Mouse (Mus musculus) kidney, postnatal 4 days (tissue): ENCODE results near the gene Cttn.

Experiments used
- DNase-seq, 2 experiments: peaks; one replicate each; pipeline ENCODE4 v3.0.0; 2021; ENCODE audit warnings: mixed read lengths in 2 of 2

The Cttn gene

DNA sequence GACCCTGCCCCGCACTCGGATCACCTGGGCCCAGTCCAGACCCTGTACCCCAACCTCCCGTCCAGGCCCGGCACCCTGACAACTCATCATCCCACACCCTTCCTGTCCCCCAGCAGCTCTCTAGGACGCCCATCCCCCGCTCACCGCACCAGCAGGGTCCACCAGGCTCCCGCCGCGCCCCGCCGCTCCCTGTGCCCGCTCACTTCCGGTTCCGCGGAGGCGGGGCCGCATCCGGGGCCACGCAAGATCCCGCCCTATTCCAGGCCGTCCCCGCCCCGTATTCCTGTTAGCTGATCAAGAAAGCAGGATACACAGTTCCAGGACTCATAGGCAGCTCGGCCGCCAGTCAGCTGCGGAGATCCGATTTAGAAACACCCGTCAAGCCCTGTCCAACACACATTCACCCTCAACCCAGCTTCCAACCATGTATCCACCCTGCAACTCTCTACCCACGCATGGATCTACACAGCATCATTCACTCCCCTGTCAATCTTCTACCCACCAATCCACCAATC, at the start of gene Cttn:
TSS of gene Cttn (minus strand) at position 465 of the 515 bp plus-strand sequence.
- DNase-seq = peak; percentile 94 to 96

DNA sequence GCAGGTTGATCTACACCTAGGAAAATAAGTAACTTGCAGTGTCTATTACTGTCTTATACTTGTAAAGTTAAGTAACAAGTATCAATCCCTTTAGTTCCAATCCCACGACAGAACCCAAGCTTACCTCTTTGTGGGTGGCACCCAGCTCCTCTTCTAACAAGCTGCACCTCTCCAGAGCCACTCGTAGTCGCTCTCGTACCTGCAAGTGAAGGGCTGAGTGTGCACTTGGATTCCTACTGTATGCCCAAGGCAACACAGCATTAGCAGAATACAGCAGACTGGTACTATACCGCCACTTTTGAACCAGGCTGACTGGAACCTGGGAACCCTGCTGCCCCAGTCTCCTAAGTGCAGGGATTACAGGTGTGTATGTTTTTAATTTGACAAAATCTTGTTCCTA, 49.0 kb upstream of the Cttn start:
- no peak for DNase-seq

DNA sequence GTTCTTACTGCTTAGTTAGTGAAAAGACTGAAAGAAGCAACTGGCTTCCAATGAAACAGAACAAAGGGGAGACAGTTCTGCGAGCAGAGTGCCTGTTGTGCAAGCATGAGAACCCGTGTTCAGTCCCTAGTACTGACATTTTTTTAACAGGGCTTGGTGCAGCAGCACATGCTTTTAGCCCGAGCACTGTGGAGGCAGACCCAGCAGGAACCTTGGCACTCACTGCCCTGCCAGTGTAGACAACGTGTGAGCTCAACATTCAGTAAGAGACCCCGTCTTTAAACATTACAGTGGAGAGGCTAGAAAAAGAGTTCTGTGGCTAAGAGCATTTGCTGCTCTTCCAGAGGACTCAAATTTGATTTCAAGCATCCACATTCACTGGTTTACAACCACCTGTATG, 45.9 kb upstream of the Cttn start:
- no peak for DNase-seq

DNA sequence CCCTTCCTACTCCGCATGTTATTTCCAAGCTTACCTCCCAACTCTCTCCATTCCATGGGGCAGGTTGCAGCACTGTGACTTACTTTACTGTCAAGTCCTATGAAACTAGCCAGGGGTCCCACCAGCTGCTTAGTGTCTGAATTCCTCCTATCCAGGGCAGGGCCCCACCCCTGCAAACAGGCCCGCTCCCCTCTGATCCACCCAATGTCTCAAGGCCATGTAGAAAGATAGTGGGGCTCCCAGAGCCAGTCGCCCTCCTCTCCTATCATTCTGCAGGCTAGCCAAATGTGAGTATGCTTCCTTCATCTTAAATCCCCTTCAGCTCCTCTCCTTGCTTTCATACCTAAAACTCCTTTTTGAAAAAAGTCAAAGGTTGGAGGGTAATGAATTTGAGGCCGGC, 38.3 kb upstream of the Cttn start:
- DNase-seq = no peak

DNA sequence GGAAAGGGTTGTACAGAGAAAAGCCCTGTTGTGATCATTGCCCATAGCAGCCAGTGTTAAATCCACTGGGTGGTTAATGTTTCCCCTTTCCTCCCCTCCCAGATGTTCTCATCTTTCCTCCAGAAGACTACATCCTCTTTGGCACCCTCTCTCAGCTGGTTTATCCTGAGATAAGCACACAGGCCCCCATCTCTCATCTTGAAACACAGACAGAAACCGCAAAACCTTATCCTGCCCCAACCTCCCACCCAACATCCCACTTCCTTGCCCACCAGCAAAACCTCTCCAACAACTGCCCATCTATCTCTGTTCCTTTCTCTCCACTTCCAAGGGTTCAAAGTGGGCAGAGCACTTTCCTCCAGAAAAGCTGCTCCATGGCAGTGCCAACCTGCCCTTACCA, 36.0 kb upstream of the Cttn start:
- no peak for DNase-seq

DNA sequence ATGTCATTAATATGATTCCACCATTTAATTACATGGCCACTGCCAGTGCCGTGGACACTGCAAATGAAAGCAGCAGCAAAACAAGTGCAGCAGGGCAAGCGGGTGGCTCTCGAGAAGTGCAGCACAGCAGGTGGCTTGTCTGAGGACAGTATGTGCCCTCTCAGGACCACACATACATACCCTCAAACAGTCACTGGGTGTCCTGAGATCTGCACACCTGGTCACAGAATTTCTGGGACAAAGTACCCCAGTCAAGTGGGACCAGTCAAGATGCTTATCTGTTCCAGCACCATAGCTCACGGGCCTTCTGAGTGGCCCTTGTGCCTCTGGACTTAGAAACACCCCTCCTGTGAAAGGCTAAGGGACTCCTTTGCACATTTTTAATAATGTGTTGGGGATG, 33.1 kb upstream of the Cttn start:
- no peak for DNase-seq

DNA sequence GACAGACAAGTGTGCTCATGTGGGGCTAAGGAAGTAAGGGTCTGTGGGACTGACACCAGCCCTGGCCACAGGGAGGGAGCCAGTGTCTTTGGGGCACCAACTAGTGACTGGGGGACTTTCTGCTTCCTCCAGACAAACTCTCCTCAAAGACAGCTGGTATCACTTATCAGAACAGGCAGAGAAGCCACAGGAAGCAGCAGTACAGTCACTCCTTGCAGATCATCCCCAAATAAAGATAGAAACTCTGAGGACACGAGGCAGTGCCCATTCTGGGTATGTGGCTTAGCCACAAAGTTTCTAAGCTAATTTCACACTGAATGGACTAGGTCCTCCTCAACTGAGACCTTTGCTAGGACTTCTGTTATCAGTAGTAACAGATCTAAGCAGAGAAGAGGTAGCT, 22.1 kb upstream of the Cttn start:
- DNase-seq = no peak

DNA sequence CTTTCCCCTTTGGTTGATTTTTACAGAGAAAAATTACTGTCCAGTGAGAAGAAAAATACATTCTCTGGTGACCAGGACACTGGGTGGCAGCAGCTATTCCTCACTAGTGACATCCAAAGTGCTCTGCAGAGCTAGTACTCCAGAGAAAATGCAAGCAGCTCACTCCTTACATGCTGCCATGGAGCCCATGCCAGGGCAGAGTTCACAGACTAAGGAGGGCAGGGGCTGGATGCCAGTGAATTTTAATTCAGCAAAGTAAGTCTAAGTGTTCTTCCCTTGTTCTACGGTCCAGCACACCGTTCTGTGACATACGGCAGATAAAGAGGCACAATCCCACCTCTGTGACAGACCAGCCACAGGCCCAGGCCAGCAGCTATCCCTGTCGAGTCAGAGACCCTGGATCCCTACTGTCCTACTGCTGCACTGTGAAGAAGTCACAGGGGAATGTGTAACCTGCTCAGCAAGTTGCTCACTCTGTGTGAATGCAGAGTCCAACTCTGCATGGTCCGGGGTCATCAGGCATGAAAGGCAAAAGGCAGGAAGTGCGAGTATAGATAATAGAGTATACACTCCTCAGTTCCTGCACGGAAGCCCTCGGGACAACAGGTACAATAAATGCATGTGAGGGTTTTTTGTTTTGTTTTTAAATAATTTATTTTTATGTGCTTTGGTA, 19.5 kb upstream of the Cttn start:
- DNase-seq = peak in 1 of 2 experiments; percentile 12

DNA sequence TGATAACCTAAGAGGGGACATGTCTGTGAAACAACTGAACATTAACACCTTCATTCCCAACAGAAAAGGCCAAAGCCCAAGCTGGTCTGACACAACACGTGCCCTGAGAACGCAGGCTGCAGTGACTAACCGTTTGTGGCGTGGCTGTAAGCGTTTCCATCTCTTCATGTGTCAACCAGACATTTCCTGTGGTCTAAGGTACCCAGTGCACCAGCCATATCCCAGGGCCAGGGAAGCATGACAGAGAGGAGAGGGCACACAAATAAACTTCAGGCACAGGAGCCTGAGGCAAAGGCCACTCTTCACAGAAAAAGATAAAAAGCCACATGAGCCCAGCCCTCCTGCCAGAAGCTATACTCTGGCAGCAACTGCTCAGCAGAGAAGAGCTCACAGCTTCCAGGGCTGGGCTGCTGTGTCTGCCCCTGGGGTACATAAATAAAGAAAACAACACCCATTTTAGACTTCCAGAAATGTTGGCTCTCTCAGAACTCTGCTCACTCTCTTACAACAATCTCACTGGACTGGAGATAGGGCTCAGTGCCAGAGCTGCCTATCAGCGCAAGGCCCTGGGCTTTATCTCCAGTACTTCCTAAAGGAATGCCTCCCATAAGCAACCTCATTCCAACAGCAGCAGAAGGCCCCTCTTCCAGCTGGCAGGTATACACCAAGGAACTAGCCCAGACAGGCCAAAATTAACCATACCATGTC, 18.4 kb upstream of the Cttn start:
- peak in 1 of 2 experiments; percentile 14 for DNase-seq

DNA sequence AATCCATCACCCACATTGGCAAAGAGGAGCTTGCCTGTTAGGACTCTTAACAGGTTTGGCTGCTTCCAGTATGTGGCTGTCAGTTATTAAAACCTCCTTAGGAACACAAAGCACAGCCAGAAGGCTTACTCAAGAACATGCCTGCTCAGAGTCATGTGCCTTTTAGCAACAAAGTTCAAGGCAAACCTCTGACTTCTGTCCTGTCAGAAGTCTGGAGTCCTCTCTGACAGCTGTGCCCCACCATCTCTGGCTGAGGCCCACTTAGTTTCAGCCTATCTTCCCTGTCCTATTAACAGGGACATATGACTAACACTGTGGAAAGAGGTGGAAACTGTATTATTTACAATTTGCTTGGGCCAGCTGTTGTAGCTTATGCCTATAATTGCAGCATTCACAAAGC, 9.5 kb upstream of the Cttn start:
- DNase-seq = no peak

DNA sequence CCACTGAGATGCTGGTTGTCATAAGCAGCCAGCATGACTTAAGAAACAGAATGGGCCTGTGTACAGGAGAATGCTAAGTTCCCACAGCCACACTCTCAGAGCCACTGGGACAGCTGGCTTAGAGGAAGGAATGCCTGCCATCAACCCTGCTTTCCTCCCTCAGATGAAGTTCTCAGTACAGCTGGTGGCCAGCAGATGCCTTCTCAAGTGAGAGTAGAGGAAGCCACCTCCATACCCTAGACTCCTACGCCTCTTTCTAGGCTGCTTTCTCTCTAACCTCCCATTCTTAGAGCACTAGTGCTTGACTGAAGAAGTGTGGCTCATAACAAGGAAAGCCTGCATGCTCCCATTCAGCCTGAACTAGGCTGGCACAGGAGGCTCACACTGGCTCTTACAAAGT, 8.8 kb upstream of the Cttn start:
- DNase-seq = no peak

DNA sequence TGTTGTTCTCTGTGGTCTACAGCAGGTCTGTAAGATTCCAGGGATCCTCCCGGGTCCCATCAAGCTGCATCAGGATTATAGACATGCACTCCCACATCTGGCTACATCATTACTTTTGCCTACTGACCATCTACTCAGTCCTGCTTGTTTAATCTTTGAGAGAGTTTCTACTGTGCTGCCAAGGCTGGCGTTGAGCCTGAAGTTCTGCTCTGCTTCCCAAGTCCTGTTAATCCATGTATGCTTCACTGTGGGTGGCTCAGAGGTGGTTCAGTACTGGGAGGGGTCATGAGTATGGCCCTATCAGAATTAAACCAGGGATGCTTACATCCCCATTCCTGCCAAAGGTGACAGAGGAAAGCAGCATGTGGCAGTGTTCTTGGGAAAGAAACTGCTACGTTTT, 4.9 kb upstream of the Cttn start:
- no peak for DNase-seq

DNA sequence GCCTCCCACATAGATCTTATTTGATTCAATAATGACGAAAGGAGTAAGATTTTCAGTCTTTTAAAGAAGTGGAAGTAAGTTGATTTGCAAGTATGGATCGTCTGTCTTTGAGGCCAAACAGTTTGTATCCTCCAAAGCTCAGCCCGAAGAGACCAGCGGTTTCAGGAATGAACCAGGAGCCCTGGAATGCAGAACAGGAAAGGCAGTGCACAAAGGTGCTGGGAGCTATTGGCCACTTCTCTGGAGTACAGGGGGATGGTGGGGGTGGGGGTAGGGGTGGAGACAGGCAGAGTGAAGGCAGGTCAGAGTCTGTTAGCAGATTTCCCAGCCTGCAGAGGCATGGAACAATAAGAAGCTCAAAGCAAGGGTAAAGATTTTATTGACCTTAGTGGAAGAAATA, 2.7 kb upstream of the Cttn start:
- DNase-seq = peak in 1 of 2 experiments; percentile 16

DNA sequence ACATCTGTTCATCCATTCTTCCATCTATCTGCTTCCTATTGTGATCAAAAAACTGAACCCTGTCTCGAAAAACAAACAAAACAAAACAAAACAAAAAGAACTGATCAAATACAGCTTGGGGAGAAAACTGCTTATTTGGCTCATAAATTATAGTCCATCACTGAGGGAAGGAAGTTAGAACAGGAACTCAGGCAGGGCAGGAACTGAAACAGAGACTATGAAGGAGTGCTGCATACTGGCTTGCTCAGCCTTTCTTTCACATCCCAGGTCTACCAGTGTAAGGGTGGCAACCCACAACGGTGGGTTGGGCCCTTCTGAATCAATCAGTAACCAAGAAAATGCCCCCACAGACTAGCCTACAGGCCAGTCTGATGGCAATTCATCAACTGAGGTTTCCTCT, 294 bp upstream of the Cttn start:
- DNase-seq = no peak

DNA sequence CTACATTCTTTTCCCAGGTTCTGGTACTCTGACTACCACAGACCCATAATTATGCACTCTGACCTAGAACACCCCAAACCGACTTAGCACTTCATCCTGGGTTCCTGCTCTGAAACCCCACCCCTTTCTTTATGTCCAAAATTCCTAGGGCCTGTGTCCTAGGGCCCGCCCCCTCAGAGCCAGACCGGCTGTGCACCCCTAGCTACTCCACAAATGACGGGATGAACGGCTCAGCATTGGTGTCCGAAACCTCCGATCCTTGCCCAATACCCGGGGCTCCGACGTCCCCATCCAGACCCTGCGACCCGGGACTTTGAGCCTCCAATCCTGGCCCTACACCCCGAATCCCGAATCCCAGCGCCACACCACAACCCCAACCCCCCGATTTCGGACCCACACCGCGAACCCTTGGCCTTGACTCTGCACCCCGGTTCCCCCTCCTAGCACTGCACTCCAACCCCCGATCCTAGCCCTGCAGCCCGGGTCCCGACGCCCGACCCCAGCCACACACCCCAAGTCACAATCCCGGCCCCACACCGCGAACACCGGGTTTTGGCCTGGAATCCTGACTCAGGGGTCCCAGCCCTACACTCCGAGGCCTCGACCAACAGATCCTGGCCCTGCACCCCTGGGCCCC, 783 bp downstream of the Cttn start:
- peak; percentile 41 to 56 for DNase-seq

DNA sequence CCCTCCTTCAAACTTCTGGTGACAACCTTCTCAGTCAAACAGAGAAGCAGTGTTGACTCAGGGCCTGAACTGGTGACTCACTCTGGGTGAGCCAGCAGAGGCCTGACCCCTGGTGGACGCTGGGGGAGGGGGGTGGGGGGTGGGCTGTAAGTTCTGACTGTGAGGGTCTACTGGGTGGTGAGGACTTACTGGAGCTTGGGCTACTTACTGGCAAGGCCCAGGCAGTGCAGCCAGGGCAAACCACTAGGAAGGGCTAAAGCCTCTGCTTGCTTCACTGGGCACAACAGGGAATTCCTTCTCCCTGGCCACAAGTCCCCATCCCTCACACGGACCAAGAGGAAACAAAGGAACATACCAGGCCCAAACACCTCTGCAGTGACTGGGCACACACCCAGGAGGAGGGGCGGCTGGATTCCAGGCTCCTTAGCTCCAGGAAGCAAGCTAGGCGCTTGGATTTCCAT, 1.6 kb downstream of the Cttn start:
- peak; percentile 62 to 74 for DNase-seq

DNA sequence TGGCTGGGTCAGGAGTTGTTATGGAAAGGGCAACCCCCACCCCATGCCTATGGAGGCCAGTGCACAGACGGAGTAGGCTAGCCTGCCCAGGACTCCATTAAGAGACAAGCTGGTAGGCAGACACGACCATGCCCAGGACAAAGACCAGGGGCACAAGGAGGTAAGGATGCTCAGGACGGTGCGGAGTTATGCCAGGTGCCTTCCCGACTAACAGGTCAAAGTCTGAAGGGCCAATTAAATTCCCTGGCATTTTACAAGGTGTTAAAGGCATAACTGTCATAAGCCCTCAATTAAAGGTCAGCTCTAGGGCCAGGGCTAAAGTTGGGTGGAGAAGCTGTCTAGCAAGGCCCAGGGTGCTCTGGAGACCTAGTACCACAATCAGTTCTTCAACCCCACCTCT, 2.1 kb downstream of the Cttn start:
- DNase-seq = no peak

DNA sequence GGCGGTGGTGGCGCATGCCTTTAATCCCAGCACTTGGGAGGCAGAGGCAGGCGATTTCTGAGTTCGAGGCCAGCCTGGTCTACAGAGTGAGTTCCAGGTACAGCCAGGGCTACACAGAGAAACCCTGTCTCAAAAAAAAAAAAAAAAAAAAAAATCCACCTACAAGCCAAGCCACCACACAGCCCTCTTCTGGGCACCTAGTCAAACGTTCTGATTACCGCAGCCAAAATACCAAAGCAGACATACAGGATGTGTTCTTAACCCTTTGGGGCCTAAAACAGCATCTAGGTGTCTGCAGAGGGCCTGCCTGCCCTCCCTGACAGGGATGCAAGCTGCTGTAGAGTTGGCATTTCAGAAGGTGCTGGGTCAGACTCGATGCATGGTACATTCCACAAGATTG, 8.2 kb downstream of the Cttn start:
- no peak for DNase-seq

DNA sequence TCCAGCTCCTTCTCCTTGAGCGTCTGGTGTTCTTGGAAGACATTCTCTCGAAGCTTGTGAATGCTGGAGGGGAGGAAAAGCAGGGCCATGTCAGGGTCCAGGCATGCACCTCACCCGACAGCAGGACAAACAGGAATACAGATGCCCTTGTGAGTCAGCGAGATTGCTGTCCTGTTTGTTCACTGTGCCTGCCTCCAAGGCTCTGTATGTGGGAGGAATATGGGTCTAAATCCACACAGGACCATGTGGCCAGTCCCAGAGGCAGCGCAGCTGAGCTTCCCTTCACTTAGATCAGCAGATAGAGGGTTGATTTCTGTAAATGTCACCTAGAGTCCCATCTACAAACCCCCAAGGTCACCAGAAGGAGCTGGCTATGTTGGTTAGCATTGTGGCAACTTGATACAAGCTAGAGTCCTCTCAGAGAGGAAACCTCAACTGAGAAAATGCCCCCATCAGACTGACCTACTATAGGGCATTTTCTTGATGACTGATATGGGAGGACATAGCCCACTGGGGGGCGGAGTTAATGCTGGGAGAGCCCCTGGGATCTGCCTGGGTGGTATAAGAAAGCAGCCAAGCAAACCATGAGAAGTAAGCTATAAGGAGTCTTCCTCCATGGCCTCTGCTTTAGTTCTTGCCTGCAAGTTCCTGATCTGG, 9.4 kb downstream of the Cttn start:
- no peak for DNase-seq

DNA sequence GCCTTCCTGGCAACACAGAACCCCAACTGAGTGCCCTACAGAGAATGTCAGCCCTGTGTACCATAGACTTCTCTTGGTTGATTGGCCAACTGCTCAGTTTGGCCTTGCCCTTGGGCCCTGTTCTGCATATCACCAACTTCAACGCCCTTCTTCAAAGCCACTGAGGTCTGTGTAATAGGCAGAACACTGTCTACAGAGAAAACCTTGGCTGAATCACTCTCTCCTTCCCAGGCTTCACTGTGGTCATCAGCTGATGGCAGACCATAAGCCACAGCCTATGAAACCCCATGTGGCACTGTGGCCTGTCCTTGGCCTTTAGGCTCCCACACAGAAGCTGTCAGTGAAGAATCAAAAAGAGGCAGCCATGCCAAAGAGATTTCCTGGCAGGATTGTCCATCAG, 11.9 kb downstream of the Cttn start:
- DNase-seq = no peak

DNA sequence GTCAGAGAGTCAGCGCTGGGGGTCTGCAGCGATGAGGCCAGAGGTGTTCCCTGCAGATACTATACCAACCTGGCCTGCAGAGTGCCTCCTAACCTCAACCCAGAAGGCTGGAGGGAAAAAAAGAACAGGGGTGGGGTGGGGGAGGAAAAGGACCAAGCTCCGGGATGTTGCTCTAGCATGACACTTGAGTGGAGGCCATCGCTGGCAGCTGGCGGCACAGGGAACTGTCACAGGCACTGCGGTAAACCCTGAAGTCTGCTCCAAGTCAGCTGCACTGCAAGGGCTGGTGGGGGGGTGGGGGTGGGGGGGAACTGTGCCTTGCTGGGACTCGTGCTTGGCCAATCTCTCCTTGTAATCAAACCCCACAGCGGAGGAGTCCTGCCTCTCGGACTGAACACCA, 20.1 kb downstream of the Cttn start:
- DNase-seq = no peak

DNA sequence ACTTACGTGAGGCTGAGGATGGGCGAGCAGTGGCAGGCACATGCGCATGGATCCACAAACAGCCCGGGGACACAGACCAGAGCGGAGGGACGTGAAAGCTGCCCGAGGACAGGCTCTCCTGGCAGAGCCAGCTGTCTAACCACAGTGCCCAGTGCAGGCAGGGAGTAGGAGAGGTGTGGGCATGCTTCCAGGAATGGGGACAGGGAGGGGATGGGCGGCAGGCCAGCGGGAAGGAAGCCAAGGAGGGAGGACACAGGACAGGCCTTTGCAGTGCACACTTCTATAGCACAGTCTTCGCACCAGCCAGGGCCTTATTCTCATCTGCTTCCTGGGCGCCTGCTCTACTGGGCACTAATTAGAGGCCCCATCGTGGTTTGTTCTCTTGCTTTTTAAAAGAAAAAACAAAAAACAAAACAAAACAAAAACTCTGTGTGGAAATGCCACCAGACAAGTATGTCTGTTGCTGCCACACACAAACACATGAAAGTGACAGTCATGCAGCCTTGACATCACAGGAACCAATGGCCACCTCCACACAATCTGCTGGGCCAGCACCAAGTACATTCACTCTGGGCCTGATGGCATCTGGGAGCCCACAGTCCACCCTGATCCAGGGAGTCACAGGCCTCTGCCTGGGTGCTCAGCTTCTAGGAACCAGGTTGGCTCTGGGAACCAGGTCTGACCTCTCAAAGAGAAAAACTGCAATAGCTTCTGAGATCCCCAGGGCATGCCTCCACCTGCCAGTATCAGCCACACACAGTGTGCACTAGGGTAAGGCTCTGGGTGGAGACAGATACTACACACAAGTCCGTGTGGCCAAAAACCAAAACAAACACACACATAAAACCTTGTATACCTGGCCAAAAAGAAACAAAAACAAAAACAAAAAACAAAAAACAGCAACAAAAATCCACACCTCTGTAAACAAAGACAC, 20.9 kb downstream of the Cttn start:
- peak; percentile 48 to 64 for DNase-seq
